28 mouse cellular contexts compared by ENCODE assay signal in genomic region chr14:48717632-48718279, GRCm38 (mm10). TPM values are rescaled to one million over a fixed set of nuclear protein-coding genes. Genes with fewer than 3 reads are reported as not detected.
DNase-seq lines count a peak whose midpoint lies in the region; ATAC-seq and TF ChIP-seq lines count a peak whose summit lies in the region.
"Had no signal": no experiment of that assay in that cellular context is flagged by ENCODE, and none has a peak within 500 bp of the region (broad histone marks: within the 10 kb centered on the region; RNA-seq: fewer than 3 reads in every experiment).

No protein-coding gene starts in this region.

- H3K4me2 ChIP-seq in forebrain, embryonic 16.5 days (ENCODE audit: low read length), result no peak overlapping the region
- H3K4me2 ChIP-seq: embryonic facial prominence, embryonic 12.5 days; heart, embryonic 11.5 days; limb, embryonic 15.5 days; lung, embryonic 15.5 days; neural tube, embryonic 15.5 days; stomach, embryonic 15.5 days had no signal

- H3K9me3 ChIP-seq in ES-Bruce4 (replicated peaks; ENCODE audit: control insufficient read depth, insufficient read depth, low read length, poor library complexity, severe bottlenecking), result no peaks in the 10 kb centered on the region
- H3K9me3 ChIP-seq in forebrain, embryonic 16.5 days (ENCODE audit: control insufficient read depth, low read length), result 0 out of 2 replicates have a peak, but pooled peaks cover 3% of the 10 kb centered on the region
- H3K9me3 ChIP-seq: embryonic facial prominence, embryonic 12.5 days; limb, embryonic 15.5 days; lung, embryonic 15.5 days; neural tube, embryonic 15.5 days; stomach, embryonic 15.5 days had no signal

- TF ChIP-seq EP300 in ES-Bruce4 (IDR thresholded peaks at IDR 0.05; ENCODE audit: insufficient read depth, low read depth, low read length), result 0 out of 2 replicates have a peak, but pooled peaks have one; percentile 18

- H3K27ac ChIP-seq in ES-Bruce4 (ENCODE audit: insufficient read depth, low read length), result no peak overlapping the region
- H3K27ac ChIP-seq in forebrain, embryonic 16.5 days (ENCODE audit: low read length), result no peak overlapping the region
- H3K27ac ChIP-seq: embryonic facial prominence, embryonic 12.5 days; limb, embryonic 15.5 days; liver, embryonic 14.5 days; lung, embryonic 15.5 days; neural tube, embryonic 15.5 days; stomach, embryonic 15.5 days had no signal

- no peak for TF ChIP-seq POLR2A in ES-Bruce4 (IDR thresholded peaks at IDR 0.05; ENCODE audit: insufficient read depth, low read length)

- no peak for TF ChIP-seq CTCF in ES-Bruce4 (IDR thresholded peaks at IDR 0.05; ENCODE audit: low read depth, low read length)

- WGBS in forebrain, embryonic 16.5 days, result 88% methylated on average over 8 of the region's 8 CpGs

- no peaks in the 10 kb centered on the region for H3K4me1 ChIP-seq in ES-Bruce4 (ENCODE audit: control insufficient read depth, insufficient read depth, low read length)
- H3K4me1 ChIP-seq in forebrain, embryonic 16.5 days (replicated peaks; ENCODE audit: control insufficient read depth, insufficient read depth, low read length), result no peaks in the 10 kb centered on the region
- H3K4me1 ChIP-seq: embryonic facial prominence, embryonic 12.5 days; limb, embryonic 15.5 days; lung, embryonic 15.5 days; neural tube, embryonic 15.5 days; stomach, embryonic 15.5 days had no signal

- ATAC-seq in forebrain, embryonic 16.5 days, result no peak
- ATAC-seq: hindbrain, embryonic 16.5 days; intestine, embryonic 16.5 days; midbrain, embryonic 16.5 days had no signal

- H3K9ac ChIP-seq in ES-Bruce4 (ENCODE audit: low read depth, poor library complexity, severe bottlenecking), result no peak overlapping the region
- no peak overlapping the region for H3K9ac ChIP-seq in forebrain, embryonic 16.5 days (replicated peaks; ENCODE audit: low read depth, low read length)
- H3K9ac ChIP-seq: embryonic facial prominence, embryonic 12.5 days; limb, embryonic 15.5 days; liver, embryonic 14.5 days; lung, embryonic 15.5 days; neural tube, embryonic 15.5 days; stomach, embryonic 15.5 days had no signal

- H3K27me3 ChIP-seq in ES-Bruce4 (ENCODE audit: control insufficient read depth, insufficient read depth, low read length, poor library complexity, severe bottlenecking), result no peaks in the 10 kb centered on the region
- no peaks in the 10 kb centered on the region for H3K27me3 ChIP-seq in forebrain, embryonic 16.5 days (replicated peaks; ENCODE audit: control insufficient read depth, insufficient read depth, low read length)
- H3K27me3 ChIP-seq: embryonic facial prominence, embryonic 12.5 days; limb, embryonic 15.5 days; lung, embryonic 15.5 days; neural tube, embryonic 15.5 days; stomach, embryonic 15.5 days had no signal

- DNase-seq in A20 (ENCODE audit: low read depth, low spot score), result peak; percentile 50
- peak; percentile 63 for DNase-seq in cerebellum, adult 11-12 months
- DNase-seq in cerebellum, postnatal 10 days, result peak; percentile 84 to 87
- DNase-seq in lung, adult 18-20 months, result no peak
- no peak for DNase-seq in layer of hippocampus, adult 18-20 months (ENCODE audit: low spot score in 2 of 2)
- DNase-seq: adrenal gland, adult 2 months; kidney, adult 9 months; kidney, postnatal 36 days; lung, postnatal 4 days; right cerebral cortex, adult 18-20 months; right cerebral cortex, postnatal 4 days; thymus, postnatal 25 days had no signal

- no peak overlapping the region for H3K4me3 ChIP-seq in ES-Bruce4 (ENCODE audit: low read depth, low read length)
- H3K4me3 ChIP-seq in forebrain, embryonic 16.5 days (replicated peaks; ENCODE audit: low read length), result no peak overlapping the region
- H3K4me3 ChIP-seq: embryonic facial prominence, embryonic 12.5 days; limb, embryonic 15.5 days; lung, embryonic 15.5 days; neural tube, embryonic 15.5 days; stomach, embryonic 15.5 days had no signal

- no peaks in the 10 kb centered on the region for H3K36me3 ChIP-seq in ES-Bruce4 (ENCODE audit: control insufficient read depth, insufficient read depth, low read length, poor library complexity, severe bottlenecking)
- H3K36me3 ChIP-seq in forebrain, embryonic 16.5 days (ENCODE audit: control insufficient read depth, insufficient read depth), result no peaks in the 10 kb centered on the region
- H3K36me3 ChIP-seq: embryonic facial prominence, embryonic 12.5 days; limb, embryonic 15.5 days; lung, embryonic 15.5 days; neural tube, embryonic 15.5 days; stomach, embryonic 15.5 days had no signal

RNA-seq across cellular contexts. Expression of gene Otx2, which starts 44.1 kb away (rescaled TPM):
- polyA plus RNA-seq in ES-Bruce4 (2011; ENCODE audit: insufficient read depth, insufficient read length, low read depth, missing spikeins), result 45.0 and 51.6 TPM in 2 replicates
- total RNA-seq in layer of hippocampus, adult 18-20 months (2021), result 1 to 10 TPM in 1 of 2 experiments, under 1 TPM in 1; 0.68 to 2.0 TPM
- polyA plus RNA-seq in forebrain, embryonic 16.5 days (2015; fragmentation: Nextera tagmentation; extraction: Ambion mirVana), result 9.3 and 9.9 TPM in 2 replicates
- total RNA-seq: adrenal gland, adult 2 months; gastrocnemius, adult 8-10 months; hematopoietic stem cell, adult 5-6 weeks had no signal
- polyA plus RNA-seq: adrenal gland, adult 2 months; gonadal fat pad, adult 2 months; heart, postnatal 0 days; intestine, embryonic 16.5 days; limb, embryonic 15.5 days; lung, embryonic 15.5 days had no signal

Comparison
In these comparisons a context has a peak if more than half of its experiments do, and no peak if none do; other contexts are left out.
1. DNase-seq: peak in A20 (single experiment), cerebellum, adult 11-12 months (single experiment) and cerebellum, postnatal 10 days (2 of 2); none in lung, adult 18-20 months (0 of 2) and layer of hippocampus, adult 18-20 months (0 of 2).